Mouse (Mus musculus) limb, embryonic 14.5 days (tissue): ENCODE measurements around the gene Gm35315. TPM values are rescaled to one million over a fixed set of nuclear protein-coding genes. Genes with fewer than 3 reads are reported as not detected.
"Not testable (repeated sequence)": the region's sequence is repeated elsewhere in the genome, so short reads cannot be mapped to it uniquely, and the experiment has no call there.

Source experiments
- ATAC-seq: fragments of 200-750 bp; cut with Nextera tagmentation; 2 replicates; pipeline ENCODE4 v1.8.0; 2017; ENCODE audit warnings: low read depth, moderate number of reproducible peaks, moderate TSS enrichment; ENCODE audit not compliant: low FRiP score
- DNase-seq: peaks from one replicate; pipeline ENCODE4 v3.0.0-alpha.2; 2015; ENCODE audit warnings: low spot score
- H3K27ac ChIP-seq: fragments of 300-500 bp; sonication (generic); replicated peaks from 2 replicates; pipeline ENCODE4 v1.5.1; 2014; ENCODE audit warnings: low read depth, mild to moderate bottlenecking, low read length, moderate library complexity, mixed read lengths
- H3K27me3 ChIP-seq: fragments of 300-500 bp; sonication (generic); 2 replicates; pipeline ENCODE4 v1.6.1; 2014; ENCODE audit warnings: low read length, mixed read lengths; ENCODE audit not compliant: control insufficient read depth, insufficient read depth
- H3K36me3 ChIP-seq: fragments of 300-500 bp; sonication (generic); 2 replicates; pipeline ENCODE4 v1.6.1; 2014; ENCODE audit warnings: mild to moderate bottlenecking, low read length, moderate library complexity, mixed read lengths; ENCODE audit not compliant: control insufficient read depth, insufficient read depth
- H3K4me1 ChIP-seq: fragments of 300-500 bp; sonication (generic); 2 replicates; pipeline ENCODE4 v1.6.1; 2014; ENCODE audit warnings: antibody characterized with exemption, low read length, mixed read lengths; ENCODE audit not compliant: control insufficient read depth, insufficient read depth
- H3K4me2 ChIP-seq: fragments of 300-500 bp; sonication (generic); replicated peaks from 2 replicates; pipeline ENCODE4 v1.6.1; 2014; ENCODE audit warnings: low read depth, mild to moderate bottlenecking, low read length, moderate library complexity; ENCODE audit not compliant: severe bottlenecking
- H3K4me3 ChIP-seq: fragments of 300-500 bp; sonication (generic); replicated peaks from 2 replicates; pipeline ENCODE4 v1.5.1; 2014; ENCODE audit warnings: low read length
- H3K9ac ChIP-seq: fragments of 300-500 bp; sonication (generic); 2 replicates; pipeline ENCODE4 v1.6.1; 2014; ENCODE audit warnings: mild to moderate bottlenecking, low read depth, low read length, moderate library complexity; ENCODE audit not compliant: severe bottlenecking
- H3K9me3 ChIP-seq: fragments of 300-500 bp; sonication (generic); 2 replicates; pipeline ENCODE4 v1.6.1; 2016; ENCODE audit warnings: low read length; ENCODE audit not compliant: control insufficient read depth
- POLR2A ChIP-seq: fragments of 200-500 bp; IDR thresholded peaks from 2 replicates; pipeline ENCODE4 v1.8.0; 2012; ENCODE audit warnings: inconsistent platforms, mild to moderate bottlenecking, moderate library complexity, borderline replicate concordance; ENCODE audit not compliant: insufficient read depth, insufficient read length; ENCODE audit errors: extremely low read depth
- WGBS: fragments of 180-500 bp; shearing (Covaris S2); extraction: QIAGEN DNeasy Blood & Tissue Kit; methylation state at CpG from one replicate; pipeline ENCODE4 v1.1.7; 2014; 5-methylcytosine and 5-hydroxymethylcytosine counted together
- polyA plus RNA-seq, 2 experiments: library from polyadenylated mRNA; depleted of rRNA in 1 of 2; stranded (reverse) in 1 of 2; unstranded in 1 of 2; fragments of >200 nt; fragmentation: Nextera tagmentation in 1 of 2; extraction: Ambion mirVana in 1 of 2; gene quantifications; 2 replicates each; pipeline versions ENCODE4 v1.2.1 to v1.2.3; 2012 to 2014

Gm35315 gene
- polyA plus RNA-seq, 2 experiments: 0.59 to 0.74 TPM

DNA sequence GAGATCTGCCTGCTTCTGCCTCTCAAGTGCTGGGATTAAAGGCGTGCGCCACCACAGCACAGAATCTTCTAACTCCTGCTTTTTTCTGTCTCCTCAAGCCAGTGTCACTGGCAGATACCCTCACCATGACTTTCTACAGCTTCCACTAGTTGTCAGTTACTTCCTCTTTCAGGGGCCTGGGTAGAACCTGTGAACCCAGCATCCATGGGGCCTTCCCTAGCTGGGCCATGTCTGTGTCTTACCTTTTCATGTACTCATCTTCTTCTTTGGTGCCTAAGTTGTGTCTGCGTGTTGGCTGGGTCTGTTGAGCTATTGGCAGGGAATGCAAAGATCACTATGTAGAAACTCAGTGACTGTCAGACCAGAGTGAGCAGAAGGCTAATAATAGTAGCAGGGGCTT, 43.6 kb upstream of the Gm35315 start:
- no peak for ATAC-seq

DNA sequence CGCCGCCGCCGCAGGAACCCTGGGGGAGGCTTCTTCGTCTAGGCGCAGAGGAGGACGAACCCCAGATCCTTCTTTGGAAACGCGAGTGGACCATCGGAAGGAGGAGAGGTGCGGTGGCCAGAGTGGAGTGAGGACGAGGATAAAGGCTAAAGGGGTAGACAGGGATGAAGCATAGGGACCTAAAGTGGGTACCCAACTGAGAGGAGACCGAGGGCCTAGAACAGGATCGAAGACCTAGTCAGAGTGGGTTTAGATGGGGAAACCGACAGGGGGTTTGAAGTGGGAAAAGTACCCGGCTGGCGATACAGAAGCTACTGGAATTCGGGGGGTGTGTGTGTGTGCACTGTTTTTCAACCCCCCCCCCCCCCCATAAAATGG, 41.9 kb upstream of the Gm35315 start:
- Histone ChIP-seq H3K27ac (no peak overlapping the region; the same call in 1 of the 2 replicates), H3K4me3 (peak overlapping the region; percentile 80), H3K9ac (peak overlapping the region; percentile 67), H3K27me3 (no peaks in the 10 kb centered on the region), H3K4me1 (0 out of 2 replicates have a peak, but pooled peaks cover 2% of the 10 kb centered on the region), H3K36me3 (peaks cover 17% of the 10 kb centered on the region), H3K9me3 (peaks cover 10% of the 10 kb centered on the region), H3K4me2 (peak overlapping the region; percentile 81)
- no peak; the same call in 1 of the 2 replicates for ATAC-seq
- TF ChIP-seq POLR2A: no peak
- DNase-seq: no peak
- WGBS: 4% methylated on average over 18 of the region's 18 CpGs

More for the DNA sequence above, 43.6 kb upstream of the Gm35315 start:
- 97% methylated on average over 3 of the region's 3 CpGs for WGBS
- DNase-seq: no peak
- Histone ChIP-seq H3K9ac (no peak overlapping the region), H3K36me3 (peaks cover 25% of the 10 kb centered on the region), H3K4me3 (no peak overlapping the region), H3K27ac (no peak overlapping the region), H3K27me3 (no peaks in the 10 kb centered on the region), H3K4me2 (no peak overlapping the region), H3K9me3 (peaks cover 10% of the 10 kb centered on the region), H3K4me1 (0 out of 2 replicates have a peak, but pooled peaks cover 2% of the 10 kb centered on the region)
- no peak for TF ChIP-seq POLR2A

- H3K27ac ChIP-seq: peak within 1 kb of the TSS; percentile 16
- TF ChIP-seq POLR2A: no peak
- H3K36me3 ChIP-seq: peaks cover 20% of the 10 kb centered on the region
- ATAC-seq: peak; percentile 99
- H3K4me1 ChIP-seq: 0 out of 2 replicates have a peak, but pooled peaks cover 2% of the 10 kb centered on the region
- H3K9me3 ChIP-seq: peaks cover 15% of the 10 kb centered on the region
- peak; percentile 97 for DNase-seq
- peak within 1 kb of the TSS; percentile 67 for H3K9ac ChIP-seq
- H3K27me3 ChIP-seq: no peaks in the 10 kb centered on the region
- peak within 1 kb of the TSS; percentile 81 for H3K4me2 ChIP-seq
- H3K4me3 ChIP-seq: peak within 1 kb of the TSS; percentile 80
- 3% methylated on average over 46 of the region's 46 CpGs for WGBS
Measured at GRCm38 (mm10) chr5:110135293-110136086, 41.3 kb upstream of the Gm35315 start, which contains the start of gene Chfr. Gene Chfr, plus strand, starts transcription at chr5:110135842.

DNA sequence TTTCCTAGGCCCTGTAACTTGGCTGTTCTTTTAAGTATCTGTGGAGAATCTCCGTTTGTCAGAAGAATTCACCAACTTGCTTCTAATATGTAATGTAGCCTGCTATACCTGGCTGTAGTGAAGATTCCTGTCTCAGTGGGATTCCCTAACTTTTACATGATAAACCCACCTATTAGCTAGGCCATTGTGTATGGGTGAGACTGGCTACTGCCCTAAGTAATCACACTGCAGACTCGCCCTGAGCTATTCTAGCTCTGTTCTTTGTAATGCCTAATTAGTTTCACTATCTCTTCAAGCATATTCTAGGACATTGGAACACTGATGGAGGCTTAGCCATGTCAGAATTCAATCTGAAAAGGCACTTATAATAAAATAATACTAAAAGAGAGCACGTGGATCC, 28.2 kb upstream of the Gm35315 start:
- WGBS: 79% methylated on average over 3 of the region's 3 CpGs
- ATAC-seq, DNase-seq, H3K4me2 ChIP-seq, H3K4me3 ChIP-seq, H3K27me3 ChIP-seq, H3K4me1 ChIP-seq, H3K9me3 ChIP-seq, H3K9ac ChIP-seq, H3K27ac ChIP-seq: not testable (repeated sequence)
- peaks cover 18% of the 10 kb centered on the region for H3K36me3 ChIP-seq

DNA sequence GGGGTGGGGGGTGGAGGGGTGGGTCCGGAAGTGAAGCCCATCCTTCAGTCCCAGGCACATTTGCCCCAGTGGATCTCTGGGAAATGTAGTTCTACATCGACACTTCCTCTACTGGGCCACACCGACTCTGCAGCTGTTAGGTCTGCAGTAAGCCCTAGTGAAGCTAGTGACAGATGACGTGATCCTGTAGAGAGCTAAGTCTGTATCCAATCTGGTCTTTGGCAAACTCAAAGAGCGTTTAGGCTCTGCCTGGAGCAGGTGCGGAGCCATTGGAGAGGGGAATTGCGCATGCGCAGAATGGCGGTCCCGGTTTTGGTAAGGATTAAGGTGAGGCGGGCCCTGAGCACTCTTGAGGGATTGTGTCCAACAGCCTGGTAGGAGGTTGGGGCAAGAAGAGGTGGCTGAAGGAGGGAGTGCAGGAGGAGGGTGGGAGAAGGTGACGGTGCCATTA, 15.8 kb upstream of the Gm35315 start, which contains the start of gene Zfp605:
Gene Zfp605 (plus strand): TSS at position 102 of the 451 bp plus-strand sequence.
- H3K4me1 ChIP-seq: peaks cover 14% of the 10 kb centered on the region
- H3K4me3 ChIP-seq: peak within 1 kb of the TSS; percentile 58
- peak within 1 kb of the TSS; percentile 63 for H3K4me2 ChIP-seq
- peak; percentile 35; the same call in 1 of the 2 replicates for TF ChIP-seq POLR2A
- 2% methylated on average over 12 of the region's 12 CpGs for WGBS
- peak within 1 kb of the TSS; percentile 63 for H3K9ac ChIP-seq
- ATAC-seq (peak; percentile 62), DNase-seq (peak; percentile 91)
- H3K9me3 ChIP-seq: no peaks in the 10 kb centered on the region
- H3K27ac ChIP-seq: peak within 1 kb of the TSS; percentile 41
- peaks cover 29% of the 10 kb centered on the region for H3K36me3 ChIP-seq
- no peaks in the 10 kb centered on the region for H3K27me3 ChIP-seq
